Comparison of ENCODE assay signal across 12 mouse cellular contexts in genomic region chr4:118059816-118060475, GRCm38 (mm10).
A peak's percentile ranks its signal among the peaks of the same experiment; 100 is the strongest.
DNase-seq lines count a peak whose midpoint lies in the region; ATAC-seq and TF ChIP-seq lines count a peak whose summit lies in the region.
"Had no signal": no experiment of that assay in that cellular context is flagged by ENCODE, and none has a peak within 500 bp of the region (broad histone marks: within the 10 kb centered on the region; RNA-seq: fewer than 3 reads in every experiment).

No protein-coding gene starts in this region.

- H3K4me1 ChIP-seq in limb, embryonic 13.5 days = peaks cover 54% of the 10 kb centered on the region
- H3K4me1 ChIP-seq in kidney, embryonic 14.5 days (ENCODE audit: control insufficient read depth, insufficient read depth, low read length) = peaks cover 18% of the 10 kb centered on the region; the same call in 1 of the 2 replicates

- no peak for ATAC-seq in limb, embryonic 13.5 days (ENCODE audit: low FRiP score, low read depth)
- ATAC-seq in kidney, embryonic 14.5 days (ENCODE audit: low FRiP score, low TSS enrichment) = no peak
- ATAC-seq: liver, embryonic 12.5 days had no signal

- no peaks in the 10 kb centered on the region for H3K36me3 ChIP-seq in limb, embryonic 13.5 days
- H3K36me3 ChIP-seq in kidney, embryonic 14.5 days (ENCODE audit: control insufficient read depth, insufficient read depth, low read length) = no peaks in the 10 kb centered on the region
- H3K36me3 ChIP-seq: liver, embryonic 12.5 days had no signal

- no peaks in the 10 kb centered on the region for H3K9me3 ChIP-seq in limb, embryonic 13.5 days
- H3K9me3 ChIP-seq in kidney, embryonic 14.5 days (ENCODE audit: control insufficient read depth, low read length) = no peaks in the 10 kb centered on the region
- H3K9me3 ChIP-seq: liver, embryonic 12.5 days had no signal

- H3K27me3 ChIP-seq in limb, embryonic 13.5 days = no peaks in the 10 kb centered on the region
- H3K27me3 ChIP-seq in kidney, embryonic 14.5 days (ENCODE audit: control insufficient read depth, insufficient read depth, low read length) = no peaks in the 10 kb centered on the region
- H3K27me3 ChIP-seq: liver, embryonic 12.5 days had no signal

- TF ChIP-seq CTCF in gastrocnemius, adult 2 months (IDR thresholded peaks at IDR 0.05) = no peak
- no peak for TF ChIP-seq CTCF in layer of hippocampus, adult 2 months (conservative IDR thresholded peaks at IDR 0.05)

- peak overlapping the region; percentile 85 for H3K27ac ChIP-seq in gastrocnemius, adult 2 months
- H3K27ac ChIP-seq in layer of hippocampus, adult 2 months = peak overlapping the region; percentile 61; the same call in 1 of the 2 replicates
- H3K27ac ChIP-seq in limb, embryonic 13.5 days = 0 out of 2 replicates have a peak overlapping the region, but pooled peaks have one; percentile 28
- no peak overlapping the region for H3K27ac ChIP-seq in kidney, embryonic 14.5 days (ENCODE audit: low read depth, low read length)
- H3K27ac ChIP-seq: liver, embryonic 12.5 days had no signal

- 55% methylated on average over 11 of the region's 11 CpGs for whole genome bisulfite sequencing in limb, embryonic 13.5 days
- WGBS in kidney, embryonic 14.5 days = 61% methylated on average over 11 of the region's 11 CpGs

- intact Hi-C loops in gastrocnemius, adult 2 months (cut with DNase I) = no loop called here
- intact Hi-C loops in left cerebral cortex, postnatal 10 days (cut with DNase I) = no loop called here

- H3K4me2 ChIP-seq in limb, embryonic 13.5 days (replicated peaks) = no peak overlapping the region
- H3K4me2 ChIP-seq in kidney, embryonic 14.5 days (replicated peaks; ENCODE audit: low read depth, low read length) = no peak overlapping the region
- H3K4me2 ChIP-seq: liver, embryonic 12.5 days had no signal

- no peak overlapping the region for H3K9ac ChIP-seq in limb, embryonic 13.5 days
- H3K9ac ChIP-seq in kidney, embryonic 14.5 days (ENCODE audit: low read depth, low read length) = no peak overlapping the region
- H3K9ac ChIP-seq: liver, embryonic 12.5 days had no signal

- DNase-seq in gastrocnemius, adult 2 months = no peak
- no peak for DNase-seq in gastrocnemius, postnatal 10 days
- no peak for DNase-seq in layer of hippocampus, adult 2 months (ENCODE audit: low spot score in 2 of 2)
- DNase-seq in layer of hippocampus, postnatal 36 days = no peak
- peak; percentile 42 to 51 for DNase-seq in adrenal gland, postnatal 36 days
- DNase-seq in left cerebral cortex, postnatal 10 days (ENCODE audit: extremely low spot score in 1 of 2, low spot score in 2 of 2) = no peak
- DNase-seq: B cell, adult 2 months; right cerebral cortex, postnatal 25 days had no signal

- H3K4me3 ChIP-seq in gastrocnemius, adult 2 months = no peak overlapping the region
- H3K4me3 ChIP-seq in layer of hippocampus, adult 2 months = no peak overlapping the region
- no peak overlapping the region for H3K4me3 ChIP-seq in limb, embryonic 13.5 days
- no peak overlapping the region for H3K4me3 ChIP-seq in kidney, embryonic 14.5 days (ENCODE audit: low read length)
- H3K4me3 ChIP-seq: erythroblast, embryonic 14.5 days; liver, embryonic 12.5 days had no signal

Comparison
In these comparisons a context has a peak if more than half of its experiments do, and no peak if none do; other contexts are left out.
1. DNase-seq: peak in adrenal gland, postnatal 36 days (2 of 2); none in gastrocnemius, adult 2 months (single experiment), gastrocnemius, postnatal 10 days (single experiment), layer of hippocampus, adult 2 months (0 of 2), layer of hippocampus, postnatal 36 days (0 of 2) and left cerebral cortex, postnatal 10 days (0 of 2).